Mouse (Mus musculus): ENCODE measurements at regions not wholly inside any gene's neighbourhood (a gene's known extent, or its start where the extent isn't known, plus 50 kb on each side); places are given as distances from the start of the nearest gene placed in this dataset.

DNA sequence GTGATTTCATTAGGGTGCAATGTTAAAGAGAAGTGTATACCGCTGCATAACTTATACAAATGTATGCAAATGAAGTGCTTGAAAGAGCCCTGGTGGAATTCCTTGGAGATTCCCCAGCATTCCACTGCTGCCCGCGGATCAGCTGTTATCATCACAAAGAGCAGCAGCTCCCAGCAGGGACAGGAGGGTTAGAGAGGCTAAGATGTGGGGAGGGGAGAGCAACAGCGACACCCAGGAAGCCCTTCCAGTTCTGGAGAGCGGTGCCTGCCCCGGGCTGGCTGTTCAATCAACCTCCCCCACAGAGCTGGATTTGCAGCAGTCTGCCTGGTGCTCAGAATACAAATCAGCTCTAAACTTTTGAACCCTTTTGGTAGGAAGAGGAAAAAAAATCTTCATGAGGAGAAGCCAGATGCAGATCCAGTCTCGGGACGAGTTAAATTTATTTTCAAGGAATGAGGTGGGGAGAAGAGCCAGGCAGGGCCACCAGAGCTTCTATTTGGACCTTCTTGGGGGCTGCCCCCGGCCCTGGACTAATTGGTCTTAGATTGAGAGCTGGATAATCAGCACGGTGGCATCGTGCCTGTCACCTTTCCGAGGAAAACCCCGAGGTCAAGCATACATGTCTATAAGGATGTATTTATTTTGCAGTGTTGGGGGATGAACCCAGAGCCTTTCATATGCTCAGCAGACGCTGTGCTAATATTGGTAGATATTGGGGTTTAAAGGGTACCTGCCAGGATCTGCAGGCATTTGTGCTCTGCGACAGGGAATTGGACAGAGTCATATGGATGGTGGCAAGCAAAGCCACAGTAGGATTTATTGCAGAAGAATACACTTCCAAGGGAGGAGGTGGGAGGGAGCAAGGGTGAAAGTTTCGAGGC is 344.7 kb downstream of the Eipr1 start:
- TF ChIP-seq CTCF (IDR thresholded peaks at IDR 0.05 in 2 of 3, conservative IDR thresholded peaks at IDR 0.05 in 1 of 3; ENCODE audit: control insufficient read depth in 1 of 3, insufficient read depth in 1 of 3, low read depth in 2 of 3, low read length in 3 of 3, poor library complexity in 1 of 3, severe bottlenecking in 1 of 3) (no peak), HCFC1 (IDR thresholded peaks at IDR 0.05; ENCODE audit: low read depth, low read length) (no peak)

Data from MEL (cell line).